Mouse (Mus musculus) cortical plate, adult 2 months (tissue): Measurements from ENCODE around the gene Parn.

Experiments used
- CTCF ChIP-seq: fragments of 200-500 bp; IDR thresholded peaks from 2 replicates; pipeline ENCODE4 v1.5.1; 2011; ENCODE audit warnings: mild to moderate bottlenecking, control low read depth, low read length; ENCODE audit not compliant: insufficient read depth; ENCODE audit errors: extremely low read depth
- POLR2A ChIP-seq: fragments of 200-500 bp; IDR thresholded peaks from 2 replicates; pipeline ENCODE4 v1.6.1; 2011; ENCODE audit warnings: mild to moderate bottlenecking, low read length, control low read depth; ENCODE audit not compliant: insufficient read depth; ENCODE audit errors: extremely low read depth

DNA sequence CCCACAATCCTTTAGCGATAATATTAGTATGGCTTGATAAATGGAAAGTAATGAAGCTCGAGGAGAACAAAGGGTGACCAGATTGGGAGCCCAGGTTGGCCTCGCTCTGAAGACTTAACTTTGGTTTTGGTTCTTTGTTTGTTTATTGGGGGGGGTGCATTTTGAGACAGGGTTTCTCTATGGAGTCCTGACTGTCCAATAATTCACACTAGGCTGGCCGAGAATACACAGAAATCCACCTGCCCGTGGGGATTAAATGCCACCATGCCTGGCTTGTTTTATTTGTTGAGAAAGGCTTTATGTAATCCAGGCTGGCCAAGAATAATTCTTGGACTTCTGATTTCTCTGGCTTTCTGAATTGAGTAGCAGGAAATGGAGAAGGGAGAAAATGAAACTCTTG lies 5.1 kb upstream of the Parn start:
- TF ChIP-seq POLR2A (no peak), CTCF (no peak)
